Mouse (Mus musculus): ENCODE results near the gene 2010111I01Rik.

GRCm38 (mm10) chr13:63248318-63248717 is 283.6 kb downstream of the 2010111I01Rik start:
- no peak for TF ChIP-seq CTCF (IDR thresholded peaks at IDR 0.05; ENCODE audit: control insufficient read depth, insufficient read depth, low read length)
- no peak for TF ChIP-seq POLR2A (IDR thresholded peaks at IDR 0.05; ENCODE audit: borderline replicate concordance, control insufficient read depth, low read depth, low read length)
